Comparison of ENCODE assay signal across 8 mouse cellular contexts in genomic region chr9:31687686-31688397, GRCm38 (mm10).
DNase-seq lines count a peak whose midpoint lies in the region; ATAC-seq and TF ChIP-seq lines count a peak whose summit lies in the region.

No protein-coding gene starts in this region.

- H3K9ac ChIP-seq in heart, embryonic 12.5 days: no peak overlapping the region
- H3K9ac ChIP-seq in kidney, embryonic 14.5 days (ENCODE audit: low read depth, low read length): no peak overlapping the region

- H3K4me1 ChIP-seq in heart, embryonic 12.5 days (replicated peaks): peaks cover 35% of the 10 kb centered on the region
- peaks cover 29% of the 10 kb centered on the region for H3K4me1 ChIP-seq in kidney, embryonic 14.5 days (ENCODE audit: control insufficient read depth, insufficient read depth, low read length)
- peaks cover 31% of the 10 kb centered on the region for H3K4me1 ChIP-seq in midbrain, embryonic 10.5 days
- H3K4me1 ChIP-seq in testis, adult 2 months (ENCODE audit: control insufficient read depth, insufficient read depth, low read length): peaks cover 16% of the 10 kb centered on the region
- no peaks in the 10 kb centered on the region for H3K4me1 ChIP-seq in thymus, adult 2 months (replicated peaks; ENCODE audit: control insufficient read depth, insufficient read depth, low read length)

- peak overlapping the region; percentile 65 for H3K4me2 ChIP-seq in heart, embryonic 12.5 days
- H3K4me2 ChIP-seq in kidney, embryonic 14.5 days (replicated peaks; ENCODE audit: low read depth, low read length): peak overlapping the region; percentile 24

- DNase-seq in layer of hippocampus, adult 2 months (ENCODE audit: low spot score in 2 of 2): no peak
- no peak for DNase-seq in layer of hippocampus, adult 9-11 months
- DNase-seq in midbrain, embryonic 10.5 days (ENCODE audit: low spot score): no peak
- DNase-seq in thymus, adult 2 months: no peak
- no peak for DNase-seq in urinary bladder, adult 18-20 months (ENCODE audit: low spot score in 2 of 2)

- H3K27me3 ChIP-seq in heart, embryonic 12.5 days (replicated peaks): peaks cover 18% of the 10 kb centered on the region
- no peaks in the 10 kb centered on the region for H3K27me3 ChIP-seq in kidney, embryonic 14.5 days (ENCODE audit: control insufficient read depth, insufficient read depth, low read length)
- H3K27me3 ChIP-seq in midbrain, embryonic 10.5 days (ENCODE audit: low read depth, poor library complexity, severe bottlenecking): peaks cover 61% of the 10 kb centered on the region
- H3K27me3 ChIP-seq in testis, adult 2 months (ENCODE audit: control insufficient read depth, insufficient read depth, low read length): no peaks in the 10 kb centered on the region
- H3K27me3 ChIP-seq in thymus, adult 2 months (ENCODE audit: control insufficient read depth, insufficient read depth, low read length): no peaks in the 10 kb centered on the region

- no peaks in the 10 kb centered on the region for H3K36me3 ChIP-seq in heart, embryonic 12.5 days
- no peaks in the 10 kb centered on the region for H3K36me3 ChIP-seq in kidney, embryonic 14.5 days (ENCODE audit: control insufficient read depth, insufficient read depth, low read length)
- no peaks in the 10 kb centered on the region for H3K36me3 ChIP-seq in midbrain, embryonic 10.5 days
- no peaks in the 10 kb centered on the region for H3K36me3 ChIP-seq in testis, adult 2 months (ENCODE audit: control insufficient read depth, insufficient read depth, low read length)
- H3K36me3 ChIP-seq in thymus, adult 2 months (ENCODE audit: control insufficient read depth, insufficient read depth, low read length): no peaks in the 10 kb centered on the region

- no peak overlapping the region for H3K27ac ChIP-seq in layer of hippocampus, adult 2 months
- H3K27ac ChIP-seq in heart, embryonic 12.5 days (ENCODE audit: poor library complexity, severe bottlenecking): no peak overlapping the region
- peak overlapping the region; percentile 45; the same call in 1 of the 2 replicates for H3K27ac ChIP-seq in kidney, embryonic 14.5 days (ENCODE audit: low read depth, low read length)
- H3K27ac ChIP-seq in midbrain, embryonic 10.5 days (replicated peaks): no peak overlapping the region
- H3K27ac ChIP-seq in testis, adult 2 months (ENCODE audit: control insufficient read depth, insufficient read depth, low read depth, low read length): peak overlapping the region; percentile 66
- H3K27ac ChIP-seq in thymus, adult 2 months (ENCODE audit: control insufficient read depth, insufficient read depth, low read length): no peak overlapping the region

- no peak for ATAC-seq in heart, embryonic 12.5 days (ENCODE audit: insufficient number of reproducible peaks, low FRiP score)
- peak; percentile 51 for ATAC-seq in kidney, embryonic 14.5 days (ENCODE audit: low FRiP score, low TSS enrichment)

- peak overlapping the region; percentile 18; the same call in 1 of the 2 replicates for H3K4me3 ChIP-seq in layer of hippocampus, adult 2 months
- peak overlapping the region; percentile 17; the same call in 1 of the 2 replicates for H3K4me3 ChIP-seq in heart, embryonic 12.5 days
- H3K4me3 ChIP-seq in kidney, embryonic 14.5 days (ENCODE audit: low read length): peak overlapping the region; percentile 3; the same call in 1 of the 2 replicates
- peak overlapping the region; percentile 33 for H3K4me3 ChIP-seq in midbrain, embryonic 10.5 days
- H3K4me3 ChIP-seq in testis, adult 2 months (ENCODE audit: control insufficient read depth, low read depth, low read length): no peak overlapping the region
- no peak overlapping the region for H3K4me3 ChIP-seq in thymus, adult 2 months (ENCODE audit: control insufficient read depth, insufficient read depth, low read length)

- no peak for TF ChIP-seq POLR2A in testis, adult 2 months (IDR thresholded peaks at IDR 0.05; ENCODE audit: control insufficient read depth, low read depth, low read length)
- no peak for TF ChIP-seq POLR2A in thymus, adult 2 months (IDR thresholded peaks at IDR 0.05; ENCODE audit: control insufficient read depth, extremely low read depth, insufficient read depth, low read length, poor library complexity)

- H3K9me3 ChIP-seq in heart, embryonic 12.5 days (replicated peaks): no peaks in the 10 kb centered on the region
- no peaks in the 10 kb centered on the region for H3K9me3 ChIP-seq in kidney, embryonic 14.5 days (ENCODE audit: control insufficient read depth, low read length)
- no peaks in the 10 kb centered on the region for H3K9me3 ChIP-seq in midbrain, embryonic 10.5 days (replicated peaks)

- WGBS in heart, embryonic 12.5 days: 23% methylated on average over 17 of the region's 17 CpGs
- 8% methylated on average over 17 of the region's 17 CpGs for WGBS in kidney, embryonic 14.5 days
- 28% methylated on average over 17 of the region's 17 CpGs for WGBS in midbrain, embryonic 10.5 days
- 32% methylated on average over 17 of the region's 17 CpGs for WGBS in thymus, adult 2 months

- no peak for TF ChIP-seq CTCF in layer of hippocampus, adult 2 months (conservative IDR thresholded peaks at IDR 0.05)
- no peak for TF ChIP-seq CTCF in testis, adult 2 months (IDR thresholded peaks at IDR 0.05; ENCODE audit: control insufficient read depth, insufficient read depth, insufficient replicate concordance, low read depth, low read length)
- no peak for TF ChIP-seq CTCF in thymus, adult 2 months (IDR thresholded peaks at IDR 0.05; ENCODE audit: borderline replicate concordance, control insufficient read depth, extremely low read depth, insufficient read depth, low read length, poor library complexity)

Comparison
In these comparisons a context has a peak if more than half of its experiments do, and no peak if none do; other contexts are left out.
1. H3K27ac ChIP-seq: peak in kidney, embryonic 14.5 days (single experiment) and testis, adult 2 months (single experiment); none in layer of hippocampus, adult 2 months (single experiment), heart, embryonic 12.5 days (single experiment), midbrain, embryonic 10.5 days (single experiment) and thymus, adult 2 months (single experiment).
2. H3K4me3 ChIP-seq: peak in layer of hippocampus, adult 2 months (single experiment), heart, embryonic 12.5 days (single experiment), kidney, embryonic 14.5 days (single experiment) and midbrain, embryonic 10.5 days (single experiment); none in testis, adult 2 months (single experiment) and thymus, adult 2 months (single experiment).